Mouse (Mus musculus) cerebellum, postnatal 14 days (tissue): Measurements from ENCODE around the gene Neurl2.
A peak's percentile ranks its signal among the peaks of the same experiment; 100 is the strongest.
"Not testable (repeated sequence)": the region's sequence is repeated elsewhere in the genome, so short reads cannot be mapped to it uniquely, and the experiment has no call there.

Experiments used
- DNase-seq, 2 experiments: peaks; one replicate each; pipeline ENCODE4 v3.0.0; 2021; ENCODE audit warnings: mixed read lengths in 2 of 2

Gene Neurl2

GRCm38 (mm10) chr2:164815821-164816220 lies 17.4 kb downstream of the Neurl2 start:
- no peak for DNase-seq

- no peak for DNase-seq
Measured at GRCm38 (mm10) chr2:164815348-164815747, 17.9 kb downstream of the Neurl2 start.

GRCm38 (mm10) chr2:164813557-164813956 lies 19.7 kb downstream of the Neurl2 start:
- DNase-seq, result no peak

- DNase-seq, result no peak
Measured at GRCm38 (mm10) chr2:164806614-164807013, 26.6 kb downstream of the Neurl2 start.

- no peak for DNase-seq
Measured at GRCm38 (mm10) chr2:164805332-164805718, 27.9 kb downstream of the Neurl2 start.

GRCm38 (mm10) chr2:164804533-164805331 lies 28.5 kb downstream of the Neurl2 start, which contains the start of the genes Acot8 and Zswim3:
Gene Acot8 (minus strand): TSS chr2:164804882.
Gene Zswim3 (plus strand): TSS chr2:164805098.
- DNase-seq, result peak; percentile 99

- DNase-seq, result no peak
Measured at GRCm38 (mm10) chr2:164803921-164804313, 29.3 kb downstream of the Neurl2 start.

- no peak for DNase-seq
Measured at GRCm38 (mm10) chr2:164803201-164803920, 29.9 kb downstream of the Neurl2 start.

GRCm38 (mm10) chr2:164800252-164801004 lies 32.8 kb downstream of the Neurl2 start:
- no peak for DNase-seq

GRCm38 (mm10) chr2:164798554-164798953 lies 34.7 kb downstream of the Neurl2 start:
- not testable (repeated sequence) for DNase-seq

- no peak for DNase-seq
Measured at GRCm38 (mm10) chr2:164795868-164796267, 37.4 kb downstream of the Neurl2 start.

GRCm38 (mm10) chr2:164794293-164794692 lies 39.0 kb downstream of the Neurl2 start:
- peak; percentile 94 to 98 for DNase-seq

GRCm38 (mm10) chr2:164793772-164794171 lies 39.5 kb downstream of the Neurl2 start:
- no peak for DNase-seq

- peak; percentile 76 to 85 for DNase-seq
Measured at GRCm38 (mm10) chr2:164793236-164793635, 40.0 kb downstream of the Neurl2 start.

GRCm38 (mm10) chr2:164792400-164793190 lies 40.7 kb downstream of the Neurl2 start:
- no peak for DNase-seq

GRCm38 (mm10) chr2:164791841-164792261 lies 41.4 kb downstream of the Neurl2 start:
- peak in 1 of 2 experiments; percentile 56 for DNase-seq

GRCm38 (mm10) chr2:164790451-164790850 lies 42.8 kb downstream of the Neurl2 start:
- no peak for DNase-seq

GRCm38 (mm10) chr2:164788411-164788810 lies 44.8 kb downstream of the Neurl2 start:
- no peak for DNase-seq

GRCm38 (mm10) chr2:164787779-164788178 lies 45.5 kb downstream of the Neurl2 start:
- DNase-seq, result no peak

GRCm38 (mm10) chr2:164787032-164787431 lies 46.2 kb downstream of the Neurl2 start:
- no peak for DNase-seq

GRCm38 (mm10) chr2:164786388-164786885 lies 46.8 kb downstream of the Neurl2 start:
- DNase-seq, result no peak
